Mouse (Mus musculus) cerebellum, postnatal 14 days (tissue): ENCODE results near the gene Loxl4.

Source experiments
- DNase-seq, 2 experiments: peaks; one replicate each; pipeline ENCODE4 v3.0.0; 2021; ENCODE audit warnings: mixed read lengths in 2 of 2

The Loxl4 gene

GRCm38 (mm10) chr19:42612654-42613053 lies at the start of gene Loxl4:
TSS of gene Loxl4 (minus strand) at chr19:42612813.
- peak; percentile 28 to 34 for DNase-seq

DNA sequence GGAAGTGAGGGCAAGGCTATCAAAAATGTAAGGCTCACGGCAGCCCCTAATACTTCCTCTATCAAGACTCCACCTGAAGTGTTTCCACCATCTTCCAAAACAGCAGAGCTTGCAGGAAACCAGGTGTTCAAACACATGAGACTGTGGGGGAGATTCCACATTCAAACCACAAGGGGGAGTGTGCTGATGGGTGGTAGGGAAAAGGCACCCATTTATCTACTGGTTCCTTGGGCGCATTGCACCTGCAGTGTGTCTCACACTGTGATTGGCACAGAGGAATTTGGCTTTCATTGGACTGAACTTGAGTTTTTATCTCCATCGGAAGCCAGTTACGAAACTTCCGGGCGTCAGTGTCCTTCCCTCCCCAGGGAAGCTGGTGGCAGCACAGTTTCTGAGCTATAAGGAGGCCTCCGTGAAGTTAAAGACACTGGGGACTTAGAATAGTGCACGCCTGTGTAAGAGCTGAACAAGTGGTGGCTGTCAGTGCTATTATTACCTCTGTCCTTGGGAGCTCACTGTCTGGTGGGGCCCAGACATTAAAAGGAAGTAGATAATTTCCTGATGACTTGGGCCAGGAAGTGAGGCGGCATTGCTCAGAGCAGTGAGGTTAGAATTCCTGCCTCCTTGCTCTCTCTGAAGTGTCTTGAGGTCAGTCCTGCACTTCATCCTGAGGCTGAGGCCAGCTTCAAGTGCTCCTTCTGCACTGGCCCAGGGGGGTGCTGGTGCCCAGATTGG lies 49.0 kb upstream of the Loxl4 start:
- no peak for DNase-seq

GRCm38 (mm10) chr19:42660244-42660565 lies 47.6 kb upstream of the Loxl4 start:
- no peak for DNase-seq

DNA sequence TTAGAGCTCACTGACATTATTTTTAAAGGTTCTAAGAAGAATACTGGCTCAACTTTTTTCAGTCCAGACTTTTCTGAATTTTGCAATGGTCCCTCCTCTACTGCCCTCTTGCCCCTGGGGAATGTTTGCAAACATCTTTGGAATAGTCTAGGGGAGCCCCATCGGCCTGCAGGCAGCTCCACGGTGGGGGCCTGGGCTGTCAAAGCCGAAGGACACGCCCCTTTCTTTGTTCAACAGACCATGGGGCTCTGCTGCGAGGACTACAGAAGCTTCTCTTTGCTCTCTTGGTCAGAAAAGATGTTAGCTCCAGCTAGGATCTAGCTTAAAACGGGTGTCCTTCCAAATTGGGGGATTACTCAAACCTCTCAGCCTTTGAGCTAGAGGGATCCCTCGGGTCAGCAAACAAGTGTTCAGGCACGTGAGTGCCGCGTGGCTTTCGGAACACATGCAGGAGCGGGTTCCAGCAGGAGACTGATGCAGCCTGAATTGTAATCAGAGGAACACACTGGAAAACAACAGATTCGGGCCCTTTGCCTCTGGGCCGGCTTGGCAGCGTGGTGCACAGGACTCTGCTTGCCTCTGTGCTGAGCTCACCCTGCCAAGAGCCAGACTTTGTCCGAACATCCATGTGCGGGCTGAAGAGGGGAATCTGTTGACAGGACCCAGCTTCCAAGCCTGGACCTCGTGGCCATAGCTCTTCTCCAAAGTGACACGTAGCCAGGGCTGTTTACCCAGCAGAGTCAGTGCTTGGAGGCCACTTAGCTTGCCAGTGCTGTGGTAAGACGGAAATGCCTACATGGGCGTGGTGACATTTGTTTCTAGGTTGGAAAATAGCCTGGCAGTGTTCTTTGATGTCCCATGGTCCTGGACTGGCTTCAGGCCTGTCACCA lies 47.0 kb upstream of the Loxl4 start:
- DNase-seq: peak; percentile 34 to 37

DNA sequence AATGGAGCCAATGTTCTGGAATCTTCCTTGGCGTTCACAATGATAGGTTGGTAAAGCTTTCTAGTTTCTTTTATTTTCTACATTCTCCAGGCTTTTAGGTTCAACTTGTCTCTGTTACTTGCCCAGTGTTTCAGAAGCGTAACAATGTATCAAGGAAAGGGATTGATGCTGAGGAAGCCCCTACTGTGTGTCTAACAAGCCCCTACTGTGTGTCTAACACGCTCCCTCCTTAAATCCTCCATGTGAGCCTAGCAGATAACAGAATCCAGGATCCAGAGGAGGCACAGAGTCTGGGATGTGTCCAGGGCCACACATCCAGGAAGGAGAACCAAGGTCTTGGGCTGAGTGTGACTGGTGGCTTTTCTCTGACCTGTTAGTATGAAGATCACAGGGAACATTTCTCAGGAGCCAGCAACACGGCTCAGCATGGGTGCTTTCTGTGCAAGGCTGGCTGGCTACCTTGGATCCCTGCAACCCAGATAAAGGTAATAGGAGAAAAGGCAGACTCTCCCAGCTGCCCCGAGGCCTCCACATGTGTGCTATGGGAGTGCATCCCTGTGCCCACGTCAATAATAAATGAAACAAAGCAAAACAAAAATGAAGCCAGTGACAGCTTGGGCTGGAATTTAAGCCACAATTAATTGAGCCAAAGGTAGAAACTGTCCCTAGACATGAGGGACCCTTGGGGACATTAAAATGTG lies 46.0 kb upstream of the Loxl4 start:
- DNase-seq: no peak

- no peak for DNase-seq
Measured at GRCm38 (mm10) chr19:42657769-42658168, 45.2 kb upstream of the Loxl4 start.

DNA sequence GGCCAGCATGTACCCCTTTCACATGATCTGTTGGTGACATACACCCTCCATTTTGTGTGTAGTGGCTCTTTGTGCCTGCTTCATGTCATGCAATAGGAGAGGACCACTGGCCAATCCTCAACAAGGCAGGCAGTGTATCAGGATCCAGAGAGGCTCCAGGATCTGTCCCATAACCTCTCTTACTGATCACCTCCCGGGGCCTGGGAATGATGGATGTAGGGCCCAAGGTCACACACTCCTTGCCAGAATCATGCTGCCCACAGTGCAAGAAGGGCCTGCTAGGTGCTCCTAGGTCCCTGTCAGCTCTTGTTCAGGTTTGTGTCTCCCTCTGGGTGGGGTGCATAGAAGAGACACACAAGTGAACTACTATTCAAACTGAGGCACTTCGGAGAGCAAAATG lies 44.7 kb upstream of the Loxl4 start:
- no peak for DNase-seq

DNA sequence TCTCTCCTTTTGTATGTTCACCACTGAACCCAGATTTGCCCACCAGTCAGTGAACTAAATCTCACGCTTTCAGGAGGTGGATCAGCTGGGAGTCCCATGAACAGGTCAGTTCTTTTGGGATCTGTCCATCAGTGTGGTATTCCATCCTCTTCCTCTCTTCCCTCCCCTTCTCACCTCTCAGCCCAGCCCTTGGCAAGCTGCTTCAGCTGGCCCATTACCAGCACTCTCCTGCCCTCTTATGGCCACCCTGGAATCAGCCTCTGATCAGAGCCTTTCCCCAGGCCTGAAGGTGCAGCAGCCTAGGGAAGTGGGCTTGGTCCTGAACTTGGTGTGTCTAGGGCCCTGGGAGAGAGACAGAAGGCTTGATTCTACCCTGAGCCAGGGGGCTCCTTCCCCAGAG lies 42.4 kb upstream of the Loxl4 start:
- peak; percentile 90 to 94 for DNase-seq

GRCm38 (mm10) chr19:42653091-42653490 lies 40.5 kb upstream of the Loxl4 start:
- DNase-seq: no peak

GRCm38 (mm10) chr19:42652425-42652824 lies 39.8 kb upstream of the Loxl4 start:
- DNase-seq: no peak

DNA sequence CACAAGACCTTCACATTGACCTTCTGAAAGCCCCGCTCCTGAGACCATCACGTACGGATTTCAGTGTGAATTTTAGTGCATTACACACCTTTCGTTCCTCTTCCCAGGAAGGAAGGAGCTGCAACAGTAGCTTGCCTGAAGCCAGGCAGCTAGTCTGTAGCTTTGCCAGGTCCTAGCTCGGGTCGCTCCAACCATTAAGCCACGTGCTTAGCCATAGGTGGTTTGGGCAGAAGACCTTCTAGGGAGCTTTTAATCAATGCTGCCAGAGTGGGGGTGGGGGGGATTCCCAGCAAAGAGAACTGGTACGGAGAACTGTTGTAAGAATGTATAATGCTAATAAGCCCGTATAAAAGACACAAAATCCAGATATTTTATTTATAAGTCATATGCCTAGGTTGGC lies 27.6 kb upstream of the Loxl4 start:
- DNase-seq: no peak

DNA sequence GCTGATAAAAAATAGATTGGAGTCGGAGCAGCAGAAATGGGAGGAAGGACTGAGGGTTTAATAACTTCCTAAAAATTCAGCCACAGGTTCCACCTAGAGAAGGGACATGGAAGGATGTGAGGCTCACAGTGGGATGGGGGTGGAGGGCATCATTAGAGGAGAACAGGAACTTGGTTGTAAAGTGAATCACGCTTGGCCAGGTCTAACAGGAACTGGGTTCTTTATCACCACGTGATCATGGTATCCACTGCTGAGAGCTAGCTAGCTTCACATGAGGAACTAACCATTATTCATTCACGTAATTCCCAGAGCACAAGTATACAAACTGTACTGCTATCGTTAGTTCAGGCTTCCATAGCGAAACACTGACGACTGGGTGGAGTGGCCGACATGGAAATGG lies 26.9 kb upstream of the Loxl4 start:
- DNase-seq: no peak

- peak in 1 of 2 experiments; percentile 44 for DNase-seq
Measured at GRCm38 (mm10) chr19:42638604-42639481, 26.2 kb upstream of the Loxl4 start.

DNA sequence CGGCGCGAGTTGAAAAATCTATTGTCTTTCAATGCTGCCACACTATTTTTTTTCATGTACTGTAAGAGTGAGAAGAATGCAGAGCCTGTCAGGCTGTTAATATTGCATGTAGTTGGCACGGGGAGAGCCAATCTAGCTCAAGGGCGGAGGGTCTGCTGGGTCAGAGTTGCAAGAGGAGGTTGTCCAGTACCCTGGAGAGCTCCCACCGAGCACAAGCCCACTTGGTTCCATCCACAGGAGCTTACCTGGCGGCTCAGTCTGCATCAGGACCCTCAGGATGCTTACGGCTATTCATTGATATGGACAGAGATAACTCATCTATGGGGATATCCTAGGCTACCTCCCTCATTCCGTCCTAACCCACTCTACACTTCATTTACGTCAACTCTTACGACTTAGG lies 24.0 kb upstream of the Loxl4 start:
- DNase-seq: no peak

GRCm38 (mm10) chr19:42633650-42634049 lies 21.0 kb upstream of the Loxl4 start:
- DNase-seq: no peak

- DNase-seq: no peak
Measured at GRCm38 (mm10) chr19:42632301-42632700, 19.7 kb upstream of the Loxl4 start.

DNA sequence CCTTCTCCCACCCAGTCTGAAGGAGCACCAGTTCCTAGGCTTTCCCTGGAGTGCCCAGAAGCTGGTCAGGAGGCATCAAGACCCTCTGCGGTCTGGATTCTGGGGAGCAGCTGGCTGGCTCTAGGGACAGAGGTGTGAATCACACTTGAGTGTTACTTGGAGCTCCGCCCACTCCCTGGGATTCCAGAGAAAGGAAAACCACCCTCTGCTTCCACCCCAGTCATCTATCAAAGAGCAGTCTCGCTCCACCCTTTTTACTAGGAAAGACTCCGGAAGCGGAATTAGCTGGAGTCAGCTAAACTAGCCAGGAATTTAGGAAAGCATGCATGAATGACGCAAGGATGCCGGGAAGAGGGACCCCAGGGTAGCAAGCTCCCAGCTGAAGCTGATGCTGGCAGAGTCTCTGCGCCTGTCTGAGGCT lies 18.9 kb upstream of the Loxl4 start:
- no peak for DNase-seq

DNA sequence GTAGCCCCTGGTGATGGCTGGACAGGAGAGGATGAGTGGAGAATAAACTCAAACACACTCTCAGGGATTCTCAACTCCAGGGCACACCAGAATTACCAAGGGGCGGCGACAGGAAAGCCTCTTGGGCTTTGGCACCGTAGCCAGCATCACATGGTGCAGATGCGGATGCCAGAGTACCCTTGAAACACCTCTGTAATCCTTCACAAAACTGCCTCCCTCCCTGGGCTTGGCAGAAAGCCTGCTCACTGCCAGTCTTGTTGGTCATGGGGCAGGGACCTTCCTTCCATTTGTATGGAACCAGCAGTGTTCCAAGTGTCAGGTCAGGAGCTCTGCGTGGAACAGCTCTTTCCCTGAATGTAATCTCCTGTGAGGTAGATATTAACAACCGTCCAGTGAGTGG lies 15.5 kb upstream of the Loxl4 start:
- no peak for DNase-seq

DNA sequence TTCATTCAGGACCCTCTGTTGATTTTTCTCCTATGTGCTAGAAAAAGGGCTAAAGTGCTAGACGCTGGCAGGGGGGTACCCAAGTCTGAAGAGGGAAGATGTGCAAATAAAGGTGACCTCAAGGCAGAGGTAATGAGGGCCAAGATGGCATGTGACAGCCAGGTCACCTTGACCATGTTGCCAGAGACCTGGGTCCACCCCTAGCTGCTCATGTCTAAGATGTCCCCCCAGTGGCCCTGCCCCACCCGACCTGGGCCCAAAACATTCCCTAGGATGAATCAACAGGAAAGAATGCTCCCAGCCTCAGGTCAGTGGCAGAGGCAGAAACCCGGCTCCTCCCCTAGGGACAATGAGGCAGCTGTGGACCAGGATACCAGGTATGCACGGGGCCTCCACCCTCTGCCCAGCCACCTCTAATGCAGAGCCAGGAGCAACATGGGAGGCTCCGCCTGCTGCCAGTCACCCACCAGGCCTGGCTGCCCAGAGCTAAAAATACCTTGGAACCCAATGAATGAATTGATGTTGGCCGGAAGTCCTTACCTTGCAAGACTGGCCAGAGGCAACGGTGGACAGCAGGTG lies 1.1 kb upstream of the Loxl4 start:
- no peak for DNase-seq

- DNase-seq: no peak
Measured at GRCm38 (mm10) chr19:42613116-42613515, 503 bp upstream of the Loxl4 start.

GRCm38 (mm10) chr19:42611746-42612145 lies 867 bp downstream of the Loxl4 start:
- DNase-seq: no peak

GRCm38 (mm10) chr19:42609716-42610115 lies 2.9 kb downstream of the Loxl4 start:
- no peak for DNase-seq
